In genomic region chr2:35060256-35060655, GRCm38 (mm10) we compare ENCODE assay signal across 27 mouse cellular contexts. TPM values are rescaled to one million over a fixed set of nuclear protein-coding genes. Genes with fewer than 3 reads are reported as not detected.
DNase-seq lines count a peak whose midpoint lies in the region; ATAC-seq and TF ChIP-seq lines count a peak whose summit lies in the region.
"Had no signal": no experiment of that assay in that cellular context is flagged by ENCODE, and none has a peak within 500 bp of the region (broad histone marks: within the 10 kb centered on the region; RNA-seq: fewer than 3 reads in every experiment).

No protein-coding gene starts in this region.

- TF ChIP-seq EP300 in lung, postnatal 0 days (IDR thresholded peaks at IDR 0.05) = no peak

- ATAC-seq in lung, postnatal 0 days = no peak
- no peak for ATAC-seq in liver, embryonic 15.5 days (ENCODE audit: insufficient read depth)
- ATAC-seq in hindbrain, postnatal 0 days = no peak
- ATAC-seq: activated CD4-positive, CD25-positive, alpha-beta regulatory T cell, adult 4 months; forebrain, embryonic 14.5 days; forebrain, postnatal 0 days had no signal

- H3K4me2 ChIP-seq in lung, postnatal 0 days (replicated peaks; ENCODE audit: low read depth, low read length) = peak overlapping the region; percentile 11; the same call in 1 of the 2 replicates
- H3K4me2 ChIP-seq in liver, embryonic 15.5 days = peak overlapping the region; percentile 28
- no peak overlapping the region for H3K4me2 ChIP-seq in hindbrain, postnatal 0 days (ENCODE audit: low read depth, low read length)
- H3K4me2 ChIP-seq: embryonic facial prominence, embryonic 12.5 days; embryonic facial prominence, embryonic 15.5 days; heart, embryonic 12.5 days; heart, embryonic 15.5 days; hindbrain, embryonic 14.5 days had no signal

- WGBS in lung, postnatal 0 days = 53% methylated on average over 5 of the region's 5 CpGs
- 61% methylated on average over 5 of the region's 5 CpGs for WGBS in liver, embryonic 15.5 days (ENCODE audit: insufficient replicate concordance)
- WGBS in hindbrain, postnatal 0 days = 85% methylated on average over 5 of the region's 5 CpGs

- H3K9me3 ChIP-seq in lung, postnatal 0 days (ENCODE audit: low read length) = no peaks in the 10 kb centered on the region
- H3K9me3 ChIP-seq in liver, embryonic 15.5 days (replicated peaks) = no peaks in the 10 kb centered on the region
- H3K9me3 ChIP-seq in hindbrain, postnatal 0 days (ENCODE audit: low read length) = no peaks in the 10 kb centered on the region
- H3K9me3 ChIP-seq: embryonic facial prominence, embryonic 12.5 days; embryonic facial prominence, embryonic 15.5 days; heart, embryonic 12.5 days; heart, embryonic 15.5 days had no signal

- TF ChIP-seq CTCF in lung, postnatal 0 days (IDR thresholded peaks at IDR 0.05) = no peak
- no peak for TF ChIP-seq CTCF in hindbrain, postnatal 0 days (IDR thresholded peaks at IDR 0.05; ENCODE audit: low read depth)

- no peak overlapping the region for H3K4me3 ChIP-seq in lung, postnatal 0 days (ENCODE audit: low read depth, low read length)
- peak overlapping the region; percentile 20 for H3K4me3 ChIP-seq in liver, embryonic 15.5 days (replicated peaks)
- H3K4me3 ChIP-seq in hindbrain, postnatal 0 days (ENCODE audit: low read length) = no peak overlapping the region
- H3K4me3 ChIP-seq: embryonic facial prominence, embryonic 12.5 days; embryonic facial prominence, embryonic 15.5 days; gastrocnemius, adult 2 months; heart, embryonic 12.5 days; heart, embryonic 15.5 days had no signal

- H3K36me3 ChIP-seq in lung, postnatal 0 days (ENCODE audit: insufficient read depth, low read length) = no peaks in the 10 kb centered on the region
- no peaks in the 10 kb centered on the region for H3K36me3 ChIP-seq in liver, embryonic 15.5 days (replicated peaks)
- H3K36me3 ChIP-seq in hindbrain, postnatal 0 days (ENCODE audit: insufficient read depth, low read length) = no peaks in the 10 kb centered on the region
- H3K36me3 ChIP-seq: embryonic facial prominence, embryonic 12.5 days; embryonic facial prominence, embryonic 15.5 days; heart, embryonic 12.5 days; heart, embryonic 15.5 days had no signal

- no peak overlapping the region for H3K9ac ChIP-seq in lung, postnatal 0 days (replicated peaks; ENCODE audit: low read depth)
- H3K9ac ChIP-seq in liver, embryonic 15.5 days = no peak overlapping the region
- no peak overlapping the region for H3K9ac ChIP-seq in hindbrain, postnatal 0 days (replicated peaks; ENCODE audit: low read length)
- H3K9ac ChIP-seq: embryonic facial prominence, embryonic 12.5 days; embryonic facial prominence, embryonic 15.5 days; forebrain, postnatal 0 days; heart, embryonic 12.5 days; heart, embryonic 15.5 days; hindbrain, embryonic 14.5 days had no signal

- H3K27me3 ChIP-seq in lung, postnatal 0 days (replicated peaks; ENCODE audit: insufficient read depth, low read length) = no peaks in the 10 kb centered on the region
- H3K27me3 ChIP-seq in liver, embryonic 15.5 days = no peaks in the 10 kb centered on the region
- H3K27me3 ChIP-seq in hindbrain, postnatal 0 days (ENCODE audit: insufficient read depth, low read length) = no peaks in the 10 kb centered on the region
- H3K27me3 ChIP-seq: embryonic facial prominence, embryonic 12.5 days; embryonic facial prominence, embryonic 15.5 days; heart, embryonic 12.5 days; heart, embryonic 15.5 days had no signal

- H3K27ac ChIP-seq in lung, postnatal 0 days (ENCODE audit: low read length) = no peak overlapping the region
- H3K27ac ChIP-seq in liver, embryonic 15.5 days (replicated peaks) = 0 out of 2 replicates have a peak overlapping the region, but pooled peaks have one; percentile 24
- no peak overlapping the region for H3K27ac ChIP-seq in hindbrain, postnatal 0 days
- H3K27ac ChIP-seq: embryonic facial prominence, embryonic 12.5 days; embryonic facial prominence, embryonic 15.5 days; gastrocnemius, adult 2 months; heart, embryonic 15.5 days; hindbrain, embryonic 14.5 days had no signal

- H3K4me1 ChIP-seq in lung, postnatal 0 days (ENCODE audit: insufficient read depth, low read depth, low read length) = no peaks in the 10 kb centered on the region
- H3K4me1 ChIP-seq in liver, embryonic 15.5 days (replicated peaks) = no peaks in the 10 kb centered on the region; the same call in 1 of the 2 replicates
- H3K4me1 ChIP-seq in hindbrain, postnatal 0 days (ENCODE audit: insufficient read depth, low read length) = no peaks in the 10 kb centered on the region
- H3K4me1 ChIP-seq: embryonic facial prominence, embryonic 12.5 days; embryonic facial prominence, embryonic 15.5 days; heart, embryonic 12.5 days; heart, embryonic 15.5 days had no signal

- DNase-seq in heart, adult 11 months = peak; percentile 29
- no peak for DNase-seq in heart, postnatal 10 days
- no peak for DNase-seq in lung, postnatal 0 days (ENCODE audit: low spot score)
- no peak for DNase-seq in lung, postnatal 36 days
- no peak for DNase-seq in ovary, adult 18-20 months (ENCODE audit: low spot score)
- no peak for DNase-seq in left cerebral cortex, postnatal 4 days
- no peak for DNase-seq in hindbrain, postnatal 0 days (ENCODE audit: low spot score)
- DNase-seq: adrenal gland, adult 8-10 months; adrenal gland, postnatal 25 days; cerebellum, adult 18-20 months; cerebellum, adult 9-10 months; cerebellum, postnatal 14 days; forebrain, postnatal 0 days; gastrocnemius, adult 2 months; gastrocnemius, postnatal 14 days; heart, adult 18-20 months; heart, postnatal 14 days; heart, postnatal 4 days had no signal

- intact Hi-C loops in heart, postnatal 10 days (cut with DNase I) = no loop called here
- intact Hi-C loops in left cerebral cortex, postnatal 4 days (cut with DNase I) = no loop called here

RNA-seq across cellular contexts. Expression of gene Hc, which starts 1.0 kb away (rescaled TPM):
- total RNA-seq in heart, postnatal 10 days (2021) = not detected
- polyA plus RNA-seq in lung, postnatal 0 days (2015; fragmentation: Nextera tagmentation; extraction: Ambion mirVana) = 149 and 172 TPM in 2 replicates
- 43.9 and 55.8 TPM in 2 replicates for polyA plus RNA-seq in liver, embryonic 15.5 days (2015; fragmentation: Nextera tagmentation; extraction: Ambion mirVana)
- under 1 TPM in 1 of 2 experiments, not detected in 1; 0.18 TPM for total RNA-seq in left cerebral cortex, postnatal 4 days (2021)
- 0.10 and 1.3 TPM in 2 replicates for total RNA-seq in hindbrain, postnatal 0 days (2014; rRNA removed)
- 0.63 and 0.69 TPM in 2 replicates for polyA plus RNA-seq in hindbrain, postnatal 0 days (2015; fragmentation: Nextera tagmentation; extraction: Ambion mirVana)
- total RNA-seq: adrenal gland, postnatal 25 days; gastrocnemius, adult 2 months; gastrocnemius, postnatal 14 days; heart, adult 18-20 months; heart, postnatal 14 days had no signal
- polyA plus RNA-seq: embryonic facial prominence, embryonic 15.5 days had no signal

RNA-seq across cellular contexts. Expression of gene AI182371, which starts 41.1 kb away (rescaled TPM):
- under 1 TPM in 1 of 2 experiments, not detected in 1; 0.52 TPM for total RNA-seq in heart, postnatal 10 days (2021)
- 1.4 and 3.0 TPM in 2 replicates for polyA plus RNA-seq in lung, postnatal 0 days (2015; fragmentation: Nextera tagmentation; extraction: Ambion mirVana)
- 35.9 and 43.1 TPM in 2 replicates for polyA plus RNA-seq in liver, embryonic 15.5 days (2015; fragmentation: Nextera tagmentation; extraction: Ambion mirVana)
- under 1 TPM in 1 of 2 experiments, not detected in 1; 0.48 TPM for total RNA-seq in left cerebral cortex, postnatal 4 days (2021)
- 0.29 TPM in 1 of 2 replicates, not detected in the other for total RNA-seq in hindbrain, postnatal 0 days (2014; rRNA removed)
- 0.30 and 0.48 TPM in 2 replicates for polyA plus RNA-seq in hindbrain, postnatal 0 days (2015; fragmentation: Nextera tagmentation; extraction: Ambion mirVana)
- total RNA-seq: gastrocnemius, adult 2 months; heart, adult 18-20 months had no signal
- polyA plus RNA-seq: hindbrain, embryonic 11.5 days had no signal

RNA-seq across cellular contexts. Expression of gene Cntrl, which starts 49.0 kb away (rescaled TPM):
- total RNA-seq in heart, postnatal 10 days (2021) = 10 to 100 TPM; 11.6 to 11.8 TPM
- polyA plus RNA-seq in lung, postnatal 0 days (2015; fragmentation: Nextera tagmentation; extraction: Ambion mirVana) = 20.1 and 21.3 TPM in 2 replicates
- polyA plus RNA-seq in liver, embryonic 15.5 days (2015; fragmentation: Nextera tagmentation; extraction: Ambion mirVana) = 8.5 and 8.6 TPM in 2 replicates
- 10 to 100 TPM; 16.1 to 17.6 TPM for total RNA-seq in left cerebral cortex, postnatal 4 days (2021)
- total RNA-seq in hindbrain, postnatal 0 days (2014; rRNA removed) = 6.5 and 10.5 TPM in 2 replicates
- 9.0 and 10.7 TPM in 2 replicates for polyA plus RNA-seq in hindbrain, postnatal 0 days (2015; fragmentation: Nextera tagmentation; extraction: Ambion mirVana)
